Mouse (Mus musculus): Measurements from ENCODE around the gene Pde6b. TPM values are rescaled to one million over a fixed set of nuclear protein-coding genes. Genes with fewer than 3 reads are reported as not detected.

Gene Pde6b
- polyA plus RNA-seq, 1 experiment from 2014 or later, result not detected

DNA sequence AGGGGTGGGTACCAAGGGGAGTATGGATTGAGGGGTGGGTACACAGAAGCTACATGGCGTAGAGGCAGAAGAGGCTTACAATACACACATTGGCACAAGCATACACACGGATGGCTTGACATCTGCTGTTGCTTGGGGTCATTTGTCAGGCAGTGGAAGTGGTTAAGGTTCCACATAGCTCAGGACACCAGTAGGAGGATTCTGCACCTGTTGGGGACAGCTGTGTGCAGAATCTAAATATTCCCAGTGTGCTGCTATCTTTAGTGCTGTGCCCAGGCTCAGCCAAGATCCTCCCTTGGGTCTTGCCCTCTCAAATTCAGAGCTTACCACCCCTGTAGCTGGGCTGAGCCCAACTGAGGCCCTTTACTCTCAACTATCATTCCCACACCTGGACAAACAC lies 47.9 kb downstream of the Pde6b start:
- H3K4me3 ChIP-seq (ENCODE audit: low read depth, low read length), result no peak overlapping the region
- no peaks in the 10 kb centered on the region for H3K9me3 ChIP-seq (replicated peaks; ENCODE audit: control insufficient read depth, low read length)
- no peak overlapping the region for H3K27ac ChIP-seq (replicated peaks; ENCODE audit: low read depth, low read length)
- no peaks in the 10 kb centered on the region for H3K27me3 ChIP-seq (ENCODE audit: control insufficient read depth, insufficient read depth, low read length)
- no peak overlapping the region for H3K9ac ChIP-seq (replicated peaks; ENCODE audit: low read length)
- WGBS, result 74% methylated on average over 2 of the region's 2 CpGs
- no peak overlapping the region for H3K4me2 ChIP-seq (ENCODE audit: low read depth, low read length)
- no peak for ATAC-seq (replicated peaks; ENCODE audit: insufficient number of reproducible peaks, low FRiP score, low TSS enrichment, low read depth)
- H3K36me3 ChIP-seq (replicated peaks; ENCODE audit: control insufficient read depth, insufficient read depth, low read depth, low read length), result no peaks in the 10 kb centered on the region; the same call in none of the 2 replicates
- no peak for DNase-seq (ENCODE audit: low spot score)
- H3K4me1 ChIP-seq (ENCODE audit: control insufficient read depth, insufficient read depth, low read length), result peaks cover 2% of the 10 kb centered on the region

DNA sequence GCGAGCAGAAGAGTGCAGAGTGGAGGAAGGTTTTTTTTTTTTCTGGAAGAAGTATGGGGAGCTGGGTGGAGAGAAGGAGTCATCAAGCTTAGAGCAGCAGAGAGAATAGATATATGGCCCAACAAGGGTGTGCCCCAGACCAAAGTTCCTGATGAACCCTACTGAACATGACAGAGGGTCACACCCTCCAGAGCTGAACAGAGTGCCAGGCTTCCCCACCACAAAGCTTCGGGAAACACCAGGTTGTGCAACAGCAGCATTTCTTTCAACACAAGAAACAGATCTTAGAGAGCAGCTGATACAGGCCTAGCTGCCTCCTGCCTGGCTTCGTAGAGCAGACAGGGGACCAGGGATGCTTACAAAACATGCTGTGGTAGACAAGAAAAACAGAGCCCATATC lies 58.8 kb downstream of the Pde6b start:
- WGBS, result 86% methylated on average over 3 of the region's 3 CpGs
- Histone ChIP-seq H3K27ac (replicated peaks; ENCODE audit: low read depth, low read length) (no peak overlapping the region), H3K27me3 (ENCODE audit: control insufficient read depth, insufficient read depth, low read length) (peaks cover 5% of the 10 kb centered on the region; the same call in 1 of the 2 replicates), H3K9ac (replicated peaks; ENCODE audit: low read length) (no peak overlapping the region), H3K4me3 (ENCODE audit: low read depth, low read length) (no peak overlapping the region), H3K4me2 (ENCODE audit: low read depth, low read length) (no peak overlapping the region), H3K9me3 (replicated peaks; ENCODE audit: control insufficient read depth, low read length) (no peaks in the 10 kb centered on the region), H3K36me3 (replicated peaks; ENCODE audit: control insufficient read depth, insufficient read depth, low read depth, low read length) (no peaks in the 10 kb centered on the region), H3K4me1 (ENCODE audit: control insufficient read depth, insufficient read depth, low read length) (no peaks in the 10 kb centered on the region)
- no peak for ATAC-seq (replicated peaks; ENCODE audit: insufficient number of reproducible peaks, low FRiP score, low TSS enrichment, low read depth)
- no peak for DNase-seq (ENCODE audit: low spot score)

DNA sequence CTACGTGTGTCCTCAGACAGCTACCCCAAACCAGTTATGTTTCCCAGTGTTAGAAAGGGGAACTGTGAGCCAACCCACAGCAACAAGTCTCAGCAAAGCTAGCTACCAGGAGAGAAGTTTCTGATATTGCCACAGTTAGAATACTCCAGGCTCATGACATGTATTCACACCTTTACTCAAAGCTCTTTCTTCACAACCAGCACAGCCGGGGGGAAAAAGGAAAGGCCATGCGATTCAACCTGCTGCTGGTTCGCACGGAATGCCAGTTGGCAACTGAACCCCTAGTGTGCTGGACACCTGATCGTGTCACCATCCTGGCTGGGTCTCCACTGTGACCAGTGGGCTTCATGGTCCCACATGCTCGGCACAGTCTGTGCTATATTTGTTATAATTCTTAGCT lies 59.7 kb downstream of the Pde6b start:
- Histone ChIP-seq H3K9ac (replicated peaks; ENCODE audit: low read length) (no peak overlapping the region), H3K4me3 (ENCODE audit: low read depth, low read length) (no peak overlapping the region)
- no peak for ATAC-seq (replicated peaks; ENCODE audit: insufficient number of reproducible peaks, low FRiP score, low TSS enrichment, low read depth)

DNA sequence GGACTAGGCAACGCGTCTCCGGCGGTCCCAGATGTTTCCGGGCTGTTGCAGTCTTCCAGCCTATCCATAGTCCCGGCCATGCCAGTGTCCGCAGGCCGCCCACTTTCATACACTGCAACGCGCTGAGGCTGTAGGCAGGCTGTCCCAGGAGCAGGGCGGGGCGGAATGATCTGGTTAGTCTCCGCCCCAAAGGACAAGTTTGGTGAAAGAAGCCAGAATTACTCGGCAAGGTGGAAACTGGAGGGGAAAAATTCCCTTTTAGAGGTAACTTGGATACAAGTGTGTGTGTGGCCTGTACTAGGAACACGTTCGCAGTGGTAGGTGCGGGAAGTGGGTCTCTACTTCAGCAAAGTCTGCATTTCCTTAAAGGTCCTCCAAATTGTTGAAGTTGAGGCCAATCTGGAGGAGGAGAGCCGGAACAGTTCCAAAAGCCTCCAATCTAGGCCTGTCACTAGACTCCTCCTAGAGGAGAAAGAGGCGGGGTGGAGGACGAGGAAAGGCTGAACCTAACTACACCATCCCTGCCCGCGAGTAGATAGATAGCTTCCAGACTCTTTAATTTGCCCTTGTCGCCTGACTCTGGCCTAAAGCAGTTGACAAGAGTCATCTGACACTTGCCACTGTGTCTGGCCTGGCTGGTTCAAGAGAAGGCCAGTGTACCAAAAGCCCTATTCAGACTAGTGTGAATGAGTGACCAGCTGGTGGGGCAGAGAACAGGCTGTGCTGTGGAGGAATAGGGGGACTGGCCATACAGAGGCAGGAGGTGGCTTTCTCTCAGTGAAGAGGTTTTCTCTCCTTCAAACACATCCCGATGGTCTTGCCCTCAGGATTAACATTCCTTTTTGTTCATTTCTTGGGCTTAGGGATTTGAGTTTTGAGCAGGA lies 60.8 kb downstream of the Pde6b start, which contains the start of gene Mfsd7a:
Gene Mfsd7a, minus strand, starts transcription at position 107 of the 884 bp plus-strand sequence.
- Histone ChIP-seq H3K4me1 (ENCODE audit: control insufficient read depth, insufficient read depth, low read length) (no peaks in the 10 kb centered on the region), H3K4me3 (ENCODE audit: low read depth, low read length) (peak within 1 kb of the TSS; percentile 31), H3K27ac (replicated peaks; ENCODE audit: low read depth, low read length) (no peak within 1 kb of the TSS), H3K27me3 (ENCODE audit: control insufficient read depth, insufficient read depth, low read length) (peaks cover 5% of the 10 kb centered on the region; the same call in 1 of the 2 replicates), H3K36me3 (replicated peaks; ENCODE audit: control insufficient read depth, insufficient read depth, low read depth, low read length) (no peaks in the 10 kb centered on the region), H3K9ac (replicated peaks; ENCODE audit: low read length) (peak within 1 kb of the TSS; percentile 41), H3K9me3 (replicated peaks; ENCODE audit: control insufficient read depth, low read length) (no peaks in the 10 kb centered on the region), H3K4me2 (ENCODE audit: low read depth, low read length) (peak within 1 kb of the TSS; percentile 54)
- 15% methylated on average over 24 of the region's 24 CpGs for WGBS
- ATAC-seq (replicated peaks; ENCODE audit: insufficient number of reproducible peaks, low FRiP score, low TSS enrichment, low read depth) (peak; percentile 87), DNase-seq (ENCODE audit: low spot score) (peak; percentile 72)

More for the DNA sequence above, 59.7 kb downstream of the Pde6b start:
- no peak for DNase-seq (ENCODE audit: low spot score)
- WGBS, result 86% methylated on average over 7 of the region's 7 CpGs
- Histone ChIP-seq H3K9me3 (replicated peaks; ENCODE audit: control insufficient read depth, low read length) (no peaks in the 10 kb centered on the region), H3K27me3 (ENCODE audit: control insufficient read depth, insufficient read depth, low read length) (peaks cover 5% of the 10 kb centered on the region; the same call in 1 of the 2 replicates), H3K4me2 (ENCODE audit: low read depth, low read length) (no peak overlapping the region), H3K27ac (replicated peaks; ENCODE audit: low read depth, low read length) (no peak overlapping the region), H3K36me3 (replicated peaks; ENCODE audit: control insufficient read depth, insufficient read depth, low read depth, low read length) (no peaks in the 10 kb centered on the region), H3K4me1 (ENCODE audit: control insufficient read depth, insufficient read depth, low read length) (no peaks in the 10 kb centered on the region)

DNA sequence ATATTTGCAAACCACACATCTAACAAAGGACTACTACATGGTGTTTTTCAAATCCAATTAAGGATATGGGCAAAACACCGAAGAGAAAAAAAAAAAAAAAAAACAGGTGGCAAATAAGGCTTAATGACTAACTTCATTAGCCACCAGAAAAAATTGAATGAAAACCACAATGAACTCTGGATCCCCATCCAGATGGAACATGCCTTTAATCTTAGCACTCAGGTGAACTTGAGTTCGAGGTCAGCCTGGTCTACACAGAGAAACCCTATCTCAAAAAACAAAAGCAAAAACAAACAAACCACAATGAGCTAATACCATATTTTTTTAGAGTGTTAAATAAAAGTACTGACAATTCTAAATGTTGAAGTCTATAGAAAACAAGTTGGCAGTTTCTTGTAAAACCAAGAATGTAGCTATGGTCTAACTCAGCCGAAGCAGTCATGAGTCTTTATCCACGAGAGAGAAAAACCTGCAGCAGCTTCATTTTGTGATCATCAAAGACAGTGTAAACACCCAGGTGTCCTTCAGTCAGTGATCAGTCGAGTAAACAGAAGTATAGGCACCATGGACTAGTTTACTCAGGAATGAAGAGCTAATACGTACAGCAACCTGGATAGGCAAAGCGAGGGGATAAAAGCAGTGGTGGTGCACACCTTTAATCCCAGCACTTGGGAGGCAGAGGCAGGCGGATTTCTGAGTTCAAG lies 62.8 kb downstream of the Pde6b start:
- Histone ChIP-seq H3K4me3 (ENCODE audit: low read depth, low read length) (no peak overlapping the region), H3K4me2 (ENCODE audit: low read depth, low read length) (no peak overlapping the region), H3K27me3 (ENCODE audit: control insufficient read depth, insufficient read depth, low read length) (peaks cover 5% of the 10 kb centered on the region; the same call in 1 of the 2 replicates), H3K9ac (replicated peaks; ENCODE audit: low read length) (no peak overlapping the region), H3K36me3 (replicated peaks; ENCODE audit: control insufficient read depth, insufficient read depth, low read depth, low read length) (no peaks in the 10 kb centered on the region), H3K4me1 (ENCODE audit: control insufficient read depth, insufficient read depth, low read length) (no peaks in the 10 kb centered on the region), H3K27ac (replicated peaks; ENCODE audit: low read depth, low read length) (no peak overlapping the region), H3K9me3 (replicated peaks; ENCODE audit: control insufficient read depth, low read length) (no peaks in the 10 kb centered on the region)
- WGBS, result 78% methylated on average over 8 of the region's 8 CpGs
- no peak for ATAC-seq (replicated peaks; ENCODE audit: insufficient number of reproducible peaks, low FRiP score, low TSS enrichment, low read depth)
- no peak for DNase-seq (ENCODE audit: low spot score)

DNA sequence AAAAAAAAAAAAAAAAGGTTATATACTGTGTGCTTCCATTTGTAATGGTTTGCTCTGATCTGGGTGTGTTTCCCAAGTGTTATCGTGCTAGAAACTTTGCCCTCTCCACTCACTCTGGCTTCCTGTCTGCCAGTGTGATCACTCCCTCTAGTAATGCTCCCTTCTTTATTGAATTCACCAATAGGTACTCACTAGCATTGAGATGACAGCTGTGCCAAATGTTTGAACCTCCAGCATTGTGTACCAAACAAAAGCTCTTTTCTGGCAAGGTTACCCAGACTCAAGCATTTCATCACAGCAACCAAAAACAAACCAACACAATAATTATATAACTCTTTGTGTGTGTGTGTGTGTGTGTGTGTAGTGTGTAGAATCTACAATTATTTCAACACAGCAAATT lies 63.4 kb downstream of the Pde6b start:
- ATAC-seq (replicated peaks; ENCODE audit: insufficient number of reproducible peaks, low FRiP score, low TSS enrichment, low read depth) (no peak), DNase-seq (ENCODE audit: low spot score) (no peak)
- no peak overlapping the region for H3K9ac ChIP-seq (replicated peaks; ENCODE audit: low read length)
- peaks cover 5% of the 10 kb centered on the region; the same call in 1 of the 2 replicates for H3K27me3 ChIP-seq (ENCODE audit: control insufficient read depth, insufficient read depth, low read length)
- no peak overlapping the region for H3K4me3 ChIP-seq (ENCODE audit: low read depth, low read length)
- no peak overlapping the region for H3K27ac ChIP-seq (replicated peaks; ENCODE audit: low read depth, low read length)
- no peaks in the 10 kb centered on the region for H3K9me3 ChIP-seq (replicated peaks; ENCODE audit: control insufficient read depth, low read length)
- no peaks in the 10 kb centered on the region for H3K4me1 ChIP-seq (ENCODE audit: control insufficient read depth, insufficient read depth, low read length)
- no peak overlapping the region for H3K4me2 ChIP-seq (ENCODE audit: low read depth, low read length)
- 75% methylated on average over 1 of the region's 1 CpGs for WGBS
- H3K36me3 ChIP-seq (replicated peaks; ENCODE audit: control insufficient read depth, insufficient read depth, low read depth, low read length), result no peaks in the 10 kb centered on the region

DNA sequence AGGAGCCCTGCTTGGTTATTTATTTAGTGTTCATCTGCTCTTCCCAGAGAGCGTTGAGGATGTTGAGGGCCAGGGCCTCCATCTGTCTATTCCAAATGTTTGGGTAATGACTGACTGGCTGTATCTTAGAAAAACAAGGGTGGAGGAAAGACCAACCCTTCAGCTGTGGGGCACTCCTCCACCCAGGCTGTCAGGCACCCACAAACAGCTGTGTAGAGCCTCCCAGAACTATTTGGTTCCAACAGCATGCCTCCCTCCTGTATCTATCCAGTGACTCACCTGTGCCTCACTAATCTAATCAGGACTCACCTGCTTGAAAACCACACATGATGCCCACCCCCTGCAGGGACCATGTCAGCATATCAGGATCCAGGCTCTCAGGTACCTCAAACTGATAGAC lies 64.2 kb downstream of the Pde6b start:
- 80% methylated on average over 1 of the region's 1 CpGs for WGBS
- H3K27ac ChIP-seq (replicated peaks; ENCODE audit: low read depth, low read length), result no peak overlapping the region
- H3K9me3 ChIP-seq (replicated peaks; ENCODE audit: control insufficient read depth, low read length), result no peaks in the 10 kb centered on the region
- ATAC-seq (replicated peaks; ENCODE audit: insufficient number of reproducible peaks, low FRiP score, low TSS enrichment, low read depth) (no peak), DNase-seq (ENCODE audit: low spot score) (no peak)
- H3K9ac ChIP-seq (replicated peaks; ENCODE audit: low read length), result no peak overlapping the region
- H3K36me3 ChIP-seq (replicated peaks; ENCODE audit: control insufficient read depth, insufficient read depth, low read depth, low read length), result no peaks in the 10 kb centered on the region
- no peaks in the 10 kb centered on the region for H3K4me1 ChIP-seq (ENCODE audit: control insufficient read depth, insufficient read depth, low read length)
- no peak overlapping the region for H3K4me2 ChIP-seq (ENCODE audit: low read depth, low read length)
- H3K4me3 ChIP-seq (ENCODE audit: low read depth, low read length), result no peak overlapping the region
- H3K27me3 ChIP-seq (ENCODE audit: control insufficient read depth, insufficient read depth, low read length), result peaks cover 5% of the 10 kb centered on the region; the same call in 1 of the 2 replicates

DNA sequence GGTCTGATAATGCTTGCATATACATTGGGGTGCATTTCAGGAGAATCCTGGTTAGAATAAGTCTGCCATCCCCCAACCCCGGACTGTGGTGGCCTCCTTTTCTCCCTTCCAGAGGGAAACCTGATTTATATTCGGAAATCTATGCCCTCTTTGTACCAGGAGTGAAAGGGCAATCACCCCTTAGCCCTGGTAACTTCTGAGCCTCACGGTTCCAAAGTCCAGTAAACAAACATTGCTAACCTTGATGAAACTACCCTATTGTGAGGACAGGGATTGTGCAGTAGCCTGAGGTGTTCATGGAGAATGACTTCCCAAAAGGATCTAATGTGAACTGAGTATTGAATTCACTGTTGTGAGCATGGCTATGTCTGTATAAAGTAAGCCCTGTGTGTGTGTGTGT lies 65.9 kb downstream of the Pde6b start:
- ATAC-seq (replicated peaks; ENCODE audit: insufficient number of reproducible peaks, low FRiP score, low TSS enrichment, low read depth), result no peak

More for the DNA sequence above, 65.9 kb downstream of the Pde6b start:
- Histone ChIP-seq H3K27ac (replicated peaks; ENCODE audit: low read depth, low read length) (no peak overlapping the region), H3K36me3 (replicated peaks; ENCODE audit: control insufficient read depth, insufficient read depth, low read depth, low read length) (no peaks in the 10 kb centered on the region), H3K4me3 (ENCODE audit: low read depth, low read length) (no peak overlapping the region), H3K4me2 (ENCODE audit: low read depth, low read length) (no peak overlapping the region), H3K4me1 (ENCODE audit: control insufficient read depth, insufficient read depth, low read length) (no peaks in the 10 kb centered on the region), H3K9ac (replicated peaks; ENCODE audit: low read length) (no peak overlapping the region), H3K9me3 (replicated peaks; ENCODE audit: control insufficient read depth, low read length) (no peaks in the 10 kb centered on the region), H3K27me3 (ENCODE audit: control insufficient read depth, insufficient read depth, low read length) (no peaks in the 10 kb centered on the region)
- 41% methylated on average over 3 of the region's 3 CpGs for WGBS
- DNase-seq (ENCODE audit: low spot score), result no peak

Data from embryonic facial prominence, embryonic 11.5 days (tissue).